ENCODE assay signal across 20 mouse cellular contexts in genomic region chr4:110597726-110598283, GRCm38 (mm10).
A peak's percentile ranks its signal among the peaks of the same experiment; 100 is the strongest.
DNase-seq lines count a peak whose midpoint lies in the region; ATAC-seq and TF ChIP-seq lines count a peak whose summit lies in the region.
"Had no signal": no experiment of that assay in that cellular context is flagged by ENCODE, and none has a peak within 500 bp of the region (broad histone marks: within the 10 kb centered on the region; RNA-seq: fewer than 3 reads in every experiment).

No protein-coding gene starts in this region.

- no peak overlapping the region for H3K4me2 ChIP-seq in kidney, embryonic 15.5 days
- H3K4me2 ChIP-seq: forebrain, embryonic 15.5 days; heart, embryonic 12.5 days; hindbrain, embryonic 15.5 days had no signal

- in situ Hi-C loops in ES-E14 (cut with MboI; ENCODE audit: low sequenced_read_pairs in 2 of 2, unreplicated experiment in 2 of 2) = no loop called here

- no peak for DNase-seq in kidney, postnatal 36 days
- DNase-seq in ES-CJ7 (ENCODE audit: low read depth, low spot score) (peak; percentile 47), ES-E14 (ENCODE audit: low read depth, low spot score) (peak; percentile 22)
- peak; percentile 35 for DNase-seq in brain, adult 2 months (ENCODE audit: low read depth, low spot score)
- DNase-seq in spleen, postnatal 10 days (ENCODE audit: low spot score in 2 of 2) = no peak
- DNase-seq in left cerebral cortex, postnatal 4 days = no peak
- no peak for DNase-seq in testis, postnatal 14 days (ENCODE audit: low spot score)
- DNase-seq: adrenal gland, adult 8-10 months; adrenal gland, postnatal 36 days; cerebellum, adult 18-20 months; cerebellum, adult 9-11 months; cerebellum, postnatal 36 days; gastrocnemius, adult 2 months; gastrocnemius, postnatal 25 days had no signal

- intact Hi-C loops in left cerebral cortex, postnatal 4 days (cut with DNase I) = no loop called here

- H3K27me3 ChIP-seq in kidney, embryonic 15.5 days = no peaks in the 10 kb centered on the region
- H3K27me3 ChIP-seq: forebrain, embryonic 15.5 days; heart, embryonic 12.5 days; hindbrain, embryonic 15.5 days had no signal

- no peak overlapping the region for H3K27ac ChIP-seq in kidney, embryonic 15.5 days
- H3K27ac ChIP-seq in ES-E14 (ENCODE audit: insufficient read depth, low read depth, low read length, poor library complexity, severe bottlenecking) = no peak overlapping the region
- H3K27ac ChIP-seq: embryonic facial prominence, embryonic 10.5 days; forebrain, embryonic 15.5 days; gastrocnemius, adult 2 months; hindbrain, embryonic 15.5 days had no signal

- H3K4me1 ChIP-seq in kidney, embryonic 15.5 days = no peaks in the 10 kb centered on the region
- H3K4me1 ChIP-seq in ES-E14 (ENCODE audit: control insufficient read depth in 2 of 2, insufficient read depth in 2 of 2, low read length in 2 of 2, poor library complexity in 1 of 2) = 0 out of 4 replicates have a peak, but pooled peaks cover 0 to 3% of the 10 kb centered on the region in 2 experiments
- H3K4me1 ChIP-seq: embryonic facial prominence, embryonic 10.5 days; forebrain, embryonic 15.5 days; heart, embryonic 12.5 days; hindbrain, embryonic 15.5 days had no signal

- peak; percentile 76 for ATAC-seq in kidney, embryonic 15.5 days (replicated peaks; ENCODE audit: low FRiP score)
- ATAC-seq: forebrain, embryonic 15.5 days; inflammation-experienced regulatory T-cells, adult 6 months had no signal

- H3K9me3 ChIP-seq in kidney, embryonic 15.5 days (replicated peaks) = no peaks in the 10 kb centered on the region
- no peaks in the 10 kb centered on the region for H3K9me3 ChIP-seq in ES-E14 (ENCODE audit: control insufficient read depth, insufficient read depth, low read depth, low read length)
- H3K9me3 ChIP-seq: embryonic facial prominence, embryonic 10.5 days; forebrain, embryonic 15.5 days; heart, embryonic 12.5 days; hindbrain, embryonic 15.5 days had no signal

- H3K36me3 ChIP-seq in kidney, embryonic 15.5 days = no peaks in the 10 kb centered on the region
- no peaks in the 10 kb centered on the region for H3K36me3 ChIP-seq in ES-E14 (ENCODE audit: control insufficient read depth, insufficient read depth, low read length, poor library complexity, severe bottlenecking)
- H3K36me3 ChIP-seq: embryonic facial prominence, embryonic 10.5 days; forebrain, embryonic 15.5 days; heart, embryonic 12.5 days; hindbrain, embryonic 15.5 days had no signal

- WGBS in kidney, embryonic 15.5 days = 63% methylated on average over 4 of the region's 4 CpGs

- H3K4me3 ChIP-seq in kidney, embryonic 15.5 days (replicated peaks) = no peak overlapping the region
- H3K4me3 ChIP-seq in ES-E14 (ENCODE audit: insufficient read depth in 1 of 2, low read depth in 1 of 2, low read length in 2 of 2, poor library complexity in 1 of 2, severe bottlenecking in 1 of 2) = no peak overlapping the region
- H3K4me3 ChIP-seq: embryonic facial prominence, embryonic 10.5 days; forebrain, embryonic 15.5 days; gastrocnemius, adult 2 months; heart, embryonic 12.5 days; hindbrain, embryonic 15.5 days had no signal

- H3K9ac ChIP-seq in kidney, embryonic 15.5 days = no peak overlapping the region
- no peak overlapping the region for H3K9ac ChIP-seq in ES-E14 (ENCODE audit: insufficient read depth, low read depth, low read length, poor library complexity, severe bottlenecking)
- H3K9ac ChIP-seq: forebrain, embryonic 15.5 days; heart, embryonic 12.5 days; hindbrain, embryonic 15.5 days had no signal

TF ChIP-seq in ES-E14, 5 proteins besides CTCF, POLR2A, EP300 and RAD21:
- no peak for TF ChIP-seq ZC3H11A (IDR thresholded peaks at IDR 0.05; ENCODE audit: borderline replicate concordance, low read depth, low read length)
- TF ChIP-seq HCFC1 (IDR thresholded peaks at IDR 0.05; ENCODE audit: borderline replicate concordance, insufficient read depth, low read length) = no peak
- no peak for TF ChIP-seq MAFK (IDR thresholded peaks at IDR 0.05; ENCODE audit: insufficient read depth, low read depth, low read length)
- no peak for TF ChIP-seq CHD2 (IDR thresholded peaks at IDR 0.05; ENCODE audit: low read depth, low read length)
- TF ChIP-seq ZNF384 (IDR thresholded peaks at IDR 0.05; ENCODE audit: low read depth, low read length) = no peak

Comparison
In these comparisons a context has a peak if more than half of its experiments do, and no peak if none do; other contexts are left out.
1. DNase-seq: peak in ES-CJ7 (single experiment), ES-E14 (single experiment) and brain, adult 2 months (single experiment); none in kidney, postnatal 36 days (0 of 2), spleen, postnatal 10 days (0 of 2), left cerebral cortex, postnatal 4 days (single experiment) and testis, postnatal 14 days (single experiment).